Mouse (Mus musculus): ENCODE measurements around the gene Prss45.

Gene Prss45

GRCm38 (mm10) chr9:110857781-110858472 is 23.5 kb downstream of the Prss45 start, which contains the start of gene Prss50:
Prss50 (plus strand) TSS chr9:110857967.
- DNase-seq (ENCODE audit: inconsistent ontology term) = no peak

- DNase-seq (ENCODE audit: inconsistent ontology term) = no peak
These were observed 24.1 kb downstream of the Prss45 start for GRCm38 (mm10) chr9:110858523-110858922.

GRCm38 (mm10) chr9:110858967-110859596 is 24.7 kb downstream of the Prss45 start:
- no peak for DNase-seq (ENCODE audit: inconsistent ontology term)

- peak; percentile 46 for DNase-seq (ENCODE audit: inconsistent ontology term)
These were observed 36.6 kb downstream of the Prss45 start for GRCm38 (mm10) chr9:110871030-110871429.

GRCm38 (mm10) chr9:110873681-110874659 is 39.6 kb downstream of the Prss45 start:
- no peak for DNase-seq (ENCODE audit: inconsistent ontology term)

GRCm38 (mm10) chr9:110874660-110875191 is 40.3 kb downstream of the Prss45 start:
- no peak for DNase-seq (ENCODE audit: inconsistent ontology term)

- DNase-seq (ENCODE audit: inconsistent ontology term) = no peak
These were observed 40.9 kb downstream of the Prss45 start for GRCm38 (mm10) chr9:110875288-110875695.

GRCm38 (mm10) chr9:110877353-110877752 is 43.0 kb downstream of the Prss45 start:
- no peak for DNase-seq (ENCODE audit: inconsistent ontology term)

GRCm38 (mm10) chr9:110877888-110878287 is 43.5 kb downstream of the Prss45 start:
- peak; percentile 74 for DNase-seq (ENCODE audit: inconsistent ontology term)

- DNase-seq (ENCODE audit: inconsistent ontology term) = peak; percentile 29
These were observed 45.0 kb downstream of the Prss45 start, which contains the start of gene Als2cl for GRCm38 (mm10) chr9:110879191-110879920. Als2cl (plus strand) TSS chr9:110879870.

- DNase-seq (ENCODE audit: inconsistent ontology term) = peak; percentile 80
These were observed 45.7 kb downstream of the Prss45 start, which contains the start of gene Tmie for GRCm38 (mm10) chr9:110879998-110880561. Tmie (minus strand) TSS chr9:110880113.

GRCm38 (mm10) chr9:110880772-110881171 is 46.4 kb downstream of the Prss45 start:
- peak; percentile 40 for DNase-seq (ENCODE audit: inconsistent ontology term)

GRCm38 (mm10) chr9:110881953-110882352 is 47.6 kb downstream of the Prss45 start:
- no peak for DNase-seq (ENCODE audit: inconsistent ontology term)

GRCm38 (mm10) chr9:110887388-110888303 is 53.3 kb downstream of the Prss45 start:
- DNase-seq (ENCODE audit: inconsistent ontology term) = no peak

GRCm38 (mm10) chr9:110888935-110889334 is 54.5 kb downstream of the Prss45 start:
- no peak for DNase-seq (ENCODE audit: inconsistent ontology term)

GRCm38 (mm10) chr9:110890026-110890783 is 55.8 kb downstream of the Prss45 start:
- no peak for DNase-seq (ENCODE audit: inconsistent ontology term)
